Mouse (Mus musculus): ENCODE measurements around the gene Aicda. TPM values are rescaled to one million over a fixed set of nuclear protein-coding genes. Genes with fewer than 3 reads are reported as not detected.
"Not testable (repeated sequence)": the region's sequence is repeated elsewhere in the genome, so short reads cannot be mapped to it uniquely, and the experiment has no call there.

The Aicda gene
- polyA plus RNA-seq (2014; fragmentation: Nextera tagmentation; extraction: Ambion mirVana) = 0.09 and 0.24 TPM in 2 replicates

DNA sequence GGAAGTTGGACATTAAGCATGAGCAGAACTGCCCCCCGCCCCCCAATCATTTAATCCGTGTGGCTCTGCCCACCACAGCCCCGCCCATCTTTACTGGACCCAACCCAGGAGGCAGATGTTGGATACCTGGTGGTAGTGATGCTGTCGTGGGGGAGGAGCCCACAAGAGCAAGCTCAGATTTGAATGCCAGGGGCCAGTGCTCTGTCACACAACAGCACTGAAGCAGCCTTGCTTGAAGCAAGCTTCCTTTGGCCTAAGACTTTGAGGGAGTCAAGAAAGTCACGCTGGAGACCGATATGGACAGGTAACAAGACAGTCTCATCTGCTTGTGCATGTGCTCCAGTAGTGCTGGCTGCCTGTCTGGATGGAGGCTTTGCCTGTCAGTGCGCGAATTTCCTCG lies at the start of gene Aicda:
TSS of gene Aicda (plus strand) at position 196 of the 400 bp plus-strand sequence.
- WGBS = 58% methylated on average over 9 of the region's 9 CpGs
- no peak within 1 kb of the TSS for H3K4me3 ChIP-seq (ENCODE audit: low read depth, low read length)
- H3K4me2 ChIP-seq (ENCODE audit: low read depth, severe bottlenecking) = no peak within 1 kb of the TSS
- H3K9me3 ChIP-seq (ENCODE audit: control insufficient read depth, low read length) = no peaks in the 10 kb centered on the region
- H3K27me3 ChIP-seq (ENCODE audit: control insufficient read depth, insufficient read depth, low read length) = no peaks in the 10 kb centered on the region
- H3K9ac ChIP-seq (ENCODE audit: low read length) = no peak within 1 kb of the TSS
- ATAC-seq (ENCODE audit: insufficient number of reproducible peaks, low FRiP score, low TSS enrichment, low read depth) = no peak
- no peaks in the 10 kb centered on the region for H3K4me1 ChIP-seq (ENCODE audit: control insufficient read depth, insufficient read depth, low read length)
- H3K36me3 ChIP-seq (ENCODE audit: control insufficient read depth, insufficient read depth, low read length) = no peaks in the 10 kb centered on the region
- DNase-seq (ENCODE audit: low spot score) = no peak
- no peak within 1 kb of the TSS for H3K27ac ChIP-seq (replicated peaks; ENCODE audit: low read depth, low read length)

- ATAC-seq (ENCODE audit: insufficient number of reproducible peaks, low FRiP score, low TSS enrichment, low read depth) (no peak), DNase-seq (ENCODE audit: low spot score) (no peak)
- H3K27me3 ChIP-seq (ENCODE audit: control insufficient read depth, insufficient read depth, low read length) = no peaks in the 10 kb centered on the region
- no peak overlapping the region for H3K27ac ChIP-seq (replicated peaks; ENCODE audit: low read depth, low read length)
- H3K9me3 ChIP-seq (ENCODE audit: control insufficient read depth, low read length) = no peaks in the 10 kb centered on the region
- no peaks in the 10 kb centered on the region for H3K36me3 ChIP-seq (ENCODE audit: control insufficient read depth, insufficient read depth, low read length)
- H3K4me3 ChIP-seq (ENCODE audit: low read depth, low read length) = no peak overlapping the region
- H3K4me1 ChIP-seq (ENCODE audit: control insufficient read depth, insufficient read depth, low read length) = no peaks in the 10 kb centered on the region
- 66% methylated on average over 4 of the region's 4 CpGs for WGBS
- H3K4me2 ChIP-seq (ENCODE audit: low read depth, severe bottlenecking) = no peak overlapping the region
- no peak overlapping the region for H3K9ac ChIP-seq (ENCODE audit: low read length)
Measured at GRCm38 (mm10) chr6:122505041-122505440, 48.6 kb upstream of the Aicda start.

- no peak within 1 kb of the TSS for H3K27ac ChIP-seq (replicated peaks; ENCODE audit: low read depth, low read length)
- no peak within 1 kb of the TSS for H3K4me2 ChIP-seq (ENCODE audit: low read depth, severe bottlenecking)
- H3K36me3 ChIP-seq (ENCODE audit: control insufficient read depth, insufficient read depth, low read length) = no peaks in the 10 kb centered on the region
- no peaks in the 10 kb centered on the region for H3K4me1 ChIP-seq (ENCODE audit: control insufficient read depth, insufficient read depth, low read length)
- no peak within 1 kb of the TSS for H3K4me3 ChIP-seq (ENCODE audit: low read depth, low read length)
- no peaks in the 10 kb centered on the region for H3K27me3 ChIP-seq (ENCODE audit: control insufficient read depth, insufficient read depth, low read length)
- ATAC-seq (ENCODE audit: insufficient number of reproducible peaks, low FRiP score, low TSS enrichment, low read depth) (no peak), DNase-seq (ENCODE audit: low spot score) (no peak)
- 92% methylated on average over 3 of the region's 3 CpGs for WGBS
- no peaks in the 10 kb centered on the region for H3K9me3 ChIP-seq (ENCODE audit: control insufficient read depth, low read length)
- no peak within 1 kb of the TSS for H3K9ac ChIP-seq (ENCODE audit: low read length)
Measured at GRCm38 (mm10) chr6:122505545-122505944, 48.1 kb upstream of the Aicda start, which contains the start of gene Mfap5. Mfap5 (plus strand) TSS chr6:122505845.

DNA sequence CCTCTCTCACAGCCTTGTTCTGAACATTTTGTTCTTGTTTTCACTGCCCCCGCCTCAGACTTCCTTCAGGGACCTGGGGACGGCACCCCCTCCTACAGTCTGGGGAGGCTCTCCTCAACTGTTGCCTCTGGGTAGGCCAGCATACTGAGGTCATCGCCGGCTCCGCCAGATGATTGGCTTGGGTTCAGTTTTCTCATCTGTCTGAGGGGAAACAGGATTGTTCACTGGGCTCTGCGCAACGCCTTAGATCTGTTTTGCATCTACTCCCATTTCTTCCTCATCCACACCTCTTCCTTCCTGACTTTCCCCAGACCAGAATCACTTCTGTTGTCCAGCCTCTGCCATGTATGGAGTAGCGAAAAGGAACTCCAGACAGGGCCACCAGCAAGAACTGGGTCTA lies 45.1 kb upstream of the Aicda start:
- Histone ChIP-seq H3K27ac (replicated peaks; ENCODE audit: low read depth, low read length) (no peak overlapping the region), H3K4me2 (ENCODE audit: low read depth, severe bottlenecking) (no peak overlapping the region), H3K4me3 (ENCODE audit: low read depth, low read length) (no peak overlapping the region), H3K27me3 (ENCODE audit: control insufficient read depth, insufficient read depth, low read length) (no peaks in the 10 kb centered on the region), H3K9ac (ENCODE audit: low read length) (no peak overlapping the region), H3K9me3 (ENCODE audit: control insufficient read depth, low read length) (no peaks in the 10 kb centered on the region), H3K36me3 (ENCODE audit: control insufficient read depth, insufficient read depth, low read length) (no peaks in the 10 kb centered on the region), H3K4me1 (ENCODE audit: control insufficient read depth, insufficient read depth, low read length) (no peaks in the 10 kb centered on the region)
- 89% methylated on average over 8 of the region's 8 CpGs for WGBS
- ATAC-seq (ENCODE audit: insufficient number of reproducible peaks, low FRiP score, low TSS enrichment, low read depth) = no peak
- DNase-seq (ENCODE audit: low spot score) = no peak

- DNase-seq (ENCODE audit: low spot score) = no peak
- ATAC-seq (ENCODE audit: insufficient number of reproducible peaks, low FRiP score, low TSS enrichment, low read depth) = no peak
- Histone ChIP-seq H3K9me3 (ENCODE audit: control insufficient read depth, low read length) (no peaks in the 10 kb centered on the region), H3K4me2 (ENCODE audit: low read depth, severe bottlenecking) (no peak overlapping the region), H3K36me3 (ENCODE audit: control insufficient read depth, insufficient read depth, low read length) (no peaks in the 10 kb centered on the region), H3K27me3 (ENCODE audit: control insufficient read depth, insufficient read depth, low read length) (no peaks in the 10 kb centered on the region), H3K4me1 (ENCODE audit: control insufficient read depth, insufficient read depth, low read length) (no peaks in the 10 kb centered on the region), H3K4me3 (ENCODE audit: low read depth, low read length) (no peak overlapping the region), H3K9ac (ENCODE audit: low read length) (no peak overlapping the region), H3K27ac (replicated peaks; ENCODE audit: low read depth, low read length) (no peak overlapping the region)
- 65% methylated on average over 11 of the region's 12 CpGs for WGBS
Measured at GRCm38 (mm10) chr6:122512914-122513878, 40.4 kb upstream of the Aicda start.

DNA sequence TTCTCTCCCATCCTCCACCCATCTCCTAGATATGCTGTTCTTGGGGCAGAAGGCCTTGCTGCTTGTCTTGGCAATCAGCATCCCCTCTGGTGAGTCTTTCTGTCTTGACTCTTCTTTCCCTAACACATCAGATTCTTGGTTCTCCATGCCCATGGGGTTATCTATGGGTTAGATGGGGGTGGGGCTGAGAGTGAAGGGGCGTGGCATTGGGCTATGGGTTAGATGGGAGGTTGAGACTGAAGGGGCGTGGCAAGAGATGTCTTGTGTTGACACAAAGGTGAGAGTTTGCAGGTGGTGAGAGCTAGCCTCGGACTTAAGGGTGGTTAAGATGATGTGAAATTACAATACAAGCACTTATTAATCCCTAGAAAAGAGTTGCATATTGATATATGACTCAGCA lies 39.3 kb upstream of the Aicda start:
- Histone ChIP-seq H3K9me3 (ENCODE audit: control insufficient read depth, low read length) (no peaks in the 10 kb centered on the region), H3K9ac (ENCODE audit: low read length) (no peak overlapping the region), H3K4me1 (ENCODE audit: control insufficient read depth, insufficient read depth, low read length) (no peaks in the 10 kb centered on the region), H3K36me3 (ENCODE audit: control insufficient read depth, insufficient read depth, low read length) (no peaks in the 10 kb centered on the region), H3K4me3 (ENCODE audit: low read depth, low read length) (no peak overlapping the region), H3K27me3 (ENCODE audit: control insufficient read depth, insufficient read depth, low read length) (no peaks in the 10 kb centered on the region), H3K27ac (replicated peaks; ENCODE audit: low read depth, low read length) (no peak overlapping the region), H3K4me2 (ENCODE audit: low read depth, severe bottlenecking) (no peak overlapping the region)
- no peak for ATAC-seq (ENCODE audit: insufficient number of reproducible peaks, low FRiP score, low TSS enrichment, low read depth)
- WGBS = 69% methylated on average over 3 of the region's 3 CpGs
- no peak for DNase-seq (ENCODE audit: low spot score)

GRCm38 (mm10) chr6:122515762-122516161 lies 37.8 kb upstream of the Aicda start:
- H3K9ac ChIP-seq (ENCODE audit: low read length); H3K4me3 ChIP-seq (ENCODE audit: low read depth, low read length); DNase-seq (ENCODE audit: low spot score); H3K9me3 ChIP-seq (ENCODE audit: control insufficient read depth, low read length); H3K27me3 ChIP-seq (ENCODE audit: control insufficient read depth, insufficient read depth, low read length); H3K27ac ChIP-seq (replicated peaks; ENCODE audit: low read depth, low read length); H3K4me1 ChIP-seq (ENCODE audit: control insufficient read depth, insufficient read depth, low read length); ATAC-seq (ENCODE audit: insufficient number of reproducible peaks, low FRiP score, low TSS enrichment, low read depth); H3K36me3 ChIP-seq (ENCODE audit: control insufficient read depth, insufficient read depth, low read length); H3K4me2 ChIP-seq (ENCODE audit: low read depth, severe bottlenecking): not testable (repeated sequence)
- 88% methylated on average over 2 of the region's 2 CpGs for WGBS

DNA sequence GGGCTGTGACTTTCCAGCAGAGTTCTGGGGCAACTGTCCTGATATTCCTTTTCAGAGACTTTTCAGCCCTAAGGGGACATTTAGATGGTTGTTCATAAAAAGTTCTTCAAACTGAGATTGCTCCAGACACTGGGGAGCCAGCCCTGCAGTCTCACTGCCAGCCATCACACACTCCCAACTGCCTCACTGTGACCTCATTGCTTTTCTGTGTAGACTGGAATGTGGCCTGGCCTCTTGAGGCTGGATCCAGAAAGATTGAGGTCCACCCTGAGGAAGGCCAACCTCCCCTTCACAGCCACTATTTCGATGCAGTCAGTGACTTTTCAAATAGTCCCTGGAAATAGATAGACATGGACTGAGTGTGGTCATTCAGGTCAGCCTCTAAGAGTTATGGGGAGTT lies 35.9 kb upstream of the Aicda start:
- no peak for DNase-seq (ENCODE audit: low spot score)
- ATAC-seq (ENCODE audit: insufficient number of reproducible peaks, low FRiP score, low TSS enrichment, low read depth) = no peak
- 78% methylated on average over 1 of the region's 1 CpGs for WGBS

More for the DNA sequence above, 35.9 kb upstream of the Aicda start:
- Histone ChIP-seq H3K4me3 (ENCODE audit: low read depth, low read length) (no peak overlapping the region), H3K4me2 (ENCODE audit: low read depth, severe bottlenecking) (no peak overlapping the region), H3K36me3 (ENCODE audit: control insufficient read depth, insufficient read depth, low read length) (no peaks in the 10 kb centered on the region), H3K9ac (ENCODE audit: low read length) (no peak overlapping the region), H3K27ac (replicated peaks; ENCODE audit: low read depth, low read length) (no peak overlapping the region), H3K9me3 (ENCODE audit: control insufficient read depth, low read length) (no peaks in the 10 kb centered on the region), H3K27me3 (ENCODE audit: control insufficient read depth, insufficient read depth, low read length) (no peaks in the 10 kb centered on the region), H3K4me1 (ENCODE audit: control insufficient read depth, insufficient read depth, low read length) (no peaks in the 10 kb centered on the region)
